Mouse (Mus musculus): ENCODE data around the gene Cyp2c23. TPM values are rescaled to one million over a fixed set of nuclear protein-coding genes. Genes with fewer than 3 reads are reported as not detected.

Cyp2c23 gene
- total RNA-seq, 2 experiments from 2014 or later, result 15.8 to 32.2 TPM

DNA sequence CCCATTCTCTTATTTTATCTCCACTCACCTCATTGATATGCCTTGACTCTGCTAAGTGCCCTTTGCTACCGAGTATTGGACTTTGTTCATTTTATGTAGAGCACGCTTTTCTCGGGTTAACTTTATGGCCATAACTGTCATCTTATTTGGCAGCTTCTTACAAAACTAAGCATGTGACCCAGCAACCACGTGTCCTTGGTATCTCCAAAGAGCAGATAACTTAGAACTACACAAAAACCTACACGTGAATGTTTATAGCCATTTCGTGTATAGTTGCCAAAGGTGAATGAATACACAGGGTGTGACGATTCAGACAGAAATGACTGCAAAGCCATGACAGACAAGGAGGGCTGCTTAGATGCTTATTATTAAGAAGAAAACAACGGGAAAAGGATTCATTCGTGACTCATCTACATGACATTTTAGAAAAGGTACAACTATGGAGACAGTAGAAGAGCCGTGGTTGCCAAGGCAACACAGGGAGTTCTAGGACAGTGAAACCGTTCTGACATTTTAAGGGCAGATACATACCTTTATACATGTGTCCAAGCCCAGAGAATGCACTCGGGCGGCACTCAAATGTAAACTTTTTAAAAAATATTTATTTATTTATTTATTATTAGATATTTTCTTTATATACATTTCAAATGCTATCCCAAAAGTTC lies 4.0 kb downstream of the Cyp2c23 start:
- DNase-seq, result peak; percentile 25

DNA sequence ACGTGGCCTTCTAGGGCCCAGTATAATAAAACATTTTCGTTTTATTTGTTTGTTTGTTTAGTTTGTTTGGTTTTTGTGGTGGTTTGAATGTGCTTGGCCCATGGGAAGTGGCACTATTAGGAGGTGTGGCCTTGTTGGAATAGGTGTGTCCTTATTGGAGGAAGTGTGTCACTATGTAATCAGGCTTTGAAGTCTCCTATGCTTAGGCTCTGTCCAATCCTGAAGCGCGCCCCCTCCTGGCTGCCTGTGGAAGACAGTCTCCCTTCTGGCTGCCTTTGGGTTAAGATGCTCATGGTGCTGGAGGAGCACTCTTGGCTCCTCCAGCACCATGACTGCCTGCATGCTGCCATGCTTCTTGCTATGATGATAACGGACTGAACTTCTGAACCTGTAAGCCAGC lies 5.9 kb downstream of the Cyp2c23 start:
- DNase-seq, result no peak

DNA sequence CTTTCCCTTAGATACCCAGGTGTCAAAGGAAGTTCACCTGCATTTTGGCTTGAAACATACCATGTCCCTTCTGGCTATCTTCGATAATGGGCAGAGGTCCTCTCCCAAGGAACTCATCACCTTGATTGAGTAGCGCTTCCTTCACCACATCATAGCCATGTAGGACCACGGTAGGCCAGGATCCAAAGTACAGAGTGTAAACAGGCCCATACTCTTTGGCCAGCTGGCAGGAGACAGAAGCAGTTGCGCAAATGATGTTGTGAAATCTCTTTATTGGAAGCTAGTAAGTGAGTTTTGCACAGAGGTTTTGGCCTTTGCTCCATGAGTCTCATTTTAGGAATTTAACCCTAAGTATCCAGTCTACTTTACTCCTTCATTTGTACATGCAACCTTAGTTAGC lies 7.5 kb downstream of the Cyp2c23 start:
- DNase-seq, result peak; percentile 72

DNA sequence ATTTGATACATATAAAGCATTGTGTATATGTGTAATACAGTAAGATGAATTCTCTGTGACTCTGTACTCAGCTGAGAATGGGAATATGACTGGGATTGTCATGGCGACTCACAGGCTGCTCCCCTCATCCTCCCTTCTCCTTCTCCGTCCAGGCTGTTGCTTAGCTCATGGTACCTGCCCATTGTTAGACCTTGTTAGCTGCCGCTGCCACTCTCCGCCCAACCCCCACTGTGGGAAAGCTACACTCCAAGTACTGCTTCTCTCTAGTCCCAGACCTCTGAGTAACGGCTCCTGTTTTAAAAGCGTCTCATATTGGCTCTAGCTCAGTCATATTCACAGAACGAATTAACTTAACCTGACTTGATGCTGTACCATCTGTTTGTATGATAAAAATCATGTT lies 9.3 kb downstream of the Cyp2c23 start:
- DNase-seq, result no peak

DNA sequence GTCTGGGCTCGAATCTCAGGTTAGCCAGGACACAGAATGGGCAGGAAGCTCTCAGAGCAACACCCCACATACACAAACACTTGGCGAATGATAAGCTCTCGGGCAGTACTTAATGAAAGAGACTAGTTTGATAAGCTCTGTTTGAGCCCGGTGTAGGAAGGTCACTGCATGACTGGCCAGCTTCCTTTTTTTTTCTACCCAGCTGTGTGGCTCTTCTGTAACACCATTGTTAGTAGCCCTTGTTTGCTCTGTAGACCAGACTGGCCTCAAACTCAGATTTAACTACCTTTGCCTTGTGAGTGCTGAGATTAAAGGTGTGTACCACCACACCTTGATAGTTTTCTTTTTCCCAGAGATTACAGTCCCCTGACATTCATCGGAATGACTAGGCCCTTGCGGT lies 15.1 kb downstream of the Cyp2c23 start:
- DNase-seq, result no peak

DNA sequence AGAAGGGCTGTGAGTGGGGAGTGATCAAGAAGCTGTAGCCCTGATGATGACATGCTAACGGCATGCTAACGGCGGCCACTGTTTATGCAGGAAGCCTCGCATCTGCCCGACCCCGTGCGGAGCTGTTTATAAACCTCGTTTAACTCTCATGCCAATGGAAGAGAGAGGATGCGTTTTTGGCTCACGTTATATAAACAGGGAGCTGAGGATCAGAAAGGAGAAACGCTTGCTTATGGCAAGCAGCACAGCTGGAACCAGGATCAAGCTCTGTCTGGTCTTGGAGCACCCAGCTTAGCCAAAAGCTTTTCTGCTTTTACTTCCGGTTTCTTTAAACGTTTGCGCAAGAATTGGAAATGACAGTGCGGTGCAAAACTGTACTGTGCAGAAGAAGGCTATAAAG lies 20.2 kb downstream of the Cyp2c23 start:
- no peak for DNase-seq

DNA sequence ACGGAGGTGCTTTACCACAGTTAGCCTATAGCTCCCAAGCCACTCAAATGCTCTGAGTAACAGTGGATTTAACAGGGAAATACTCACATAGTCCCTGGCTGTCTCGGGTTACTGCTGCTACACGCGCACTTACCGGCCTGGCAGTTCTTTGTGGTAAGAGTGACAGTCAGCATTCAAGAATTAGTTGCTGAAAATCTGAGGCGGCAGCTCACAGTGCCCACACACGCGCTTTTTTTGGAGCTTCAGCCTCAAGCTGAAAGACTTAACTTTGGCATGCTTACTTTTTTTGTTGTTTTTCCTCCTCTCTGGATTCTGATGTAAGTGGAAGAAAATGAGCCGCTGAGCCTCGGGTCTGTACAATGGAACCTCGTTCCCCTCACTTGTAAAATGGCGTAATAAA lies 21.8 kb downstream of the Cyp2c23 start:
- DNase-seq, result no peak

DNA sequence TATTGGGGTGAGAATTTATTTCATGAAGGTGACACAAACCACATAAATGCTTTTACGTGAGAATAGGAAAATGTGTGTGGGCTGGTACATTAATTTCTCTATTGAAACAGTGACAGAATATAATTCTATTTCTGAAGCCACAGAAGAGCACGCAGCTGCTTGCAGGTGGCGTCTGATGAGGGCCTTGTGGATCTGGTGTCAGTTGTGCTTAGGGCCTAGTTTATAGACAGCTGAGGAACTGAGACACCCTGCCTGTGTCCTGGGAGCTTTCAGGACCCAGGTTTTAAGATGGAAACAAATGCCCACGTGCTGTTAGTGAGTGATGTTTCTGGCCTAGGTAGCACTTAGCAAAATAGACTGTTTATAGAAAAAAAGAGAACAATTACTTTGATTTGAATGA lies 24.0 kb downstream of the Cyp2c23 start:
- no peak for DNase-seq

DNA sequence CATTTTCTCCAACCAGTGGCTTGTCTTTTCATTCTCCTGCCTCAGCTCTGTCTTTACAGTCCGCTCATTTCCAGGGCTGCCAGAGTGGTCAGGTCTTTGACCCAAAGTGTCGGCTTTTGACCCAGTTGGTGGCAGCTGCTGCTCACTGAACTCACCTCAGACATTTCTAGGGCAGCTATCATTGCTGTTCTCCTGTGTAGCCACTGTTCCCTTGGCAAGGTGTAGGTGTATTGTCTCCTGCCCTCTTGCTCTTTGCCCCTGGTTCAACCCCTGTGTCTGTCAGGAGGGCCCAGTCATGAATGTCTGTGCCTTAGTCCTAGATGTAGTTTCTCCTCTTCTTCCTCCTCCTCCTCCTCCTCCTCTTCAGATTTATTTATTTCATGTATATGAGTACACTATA lies 24.7 kb downstream of the Cyp2c23 start:
- no peak for DNase-seq

DNA sequence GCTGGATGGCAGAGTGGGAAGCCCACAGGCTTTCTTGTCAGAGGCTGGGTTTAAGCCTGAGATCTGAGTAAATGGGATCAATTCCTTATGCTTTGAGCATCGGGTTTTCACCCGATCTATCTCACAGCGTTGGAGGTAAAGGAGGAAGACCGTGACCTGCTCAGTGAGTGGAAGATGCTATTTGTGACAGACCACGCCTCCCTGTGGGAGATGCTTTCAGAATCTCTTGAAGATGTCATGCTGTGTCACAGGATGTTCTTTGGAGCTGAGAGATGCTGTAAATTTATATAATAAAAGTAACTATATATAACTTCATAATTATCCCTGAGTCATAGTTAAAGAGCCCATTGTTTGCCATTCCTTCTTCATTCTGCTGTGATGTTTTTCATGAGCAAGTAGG lies 28.3 kb downstream of the Cyp2c23 start:
- DNase-seq, result no peak

DNA sequence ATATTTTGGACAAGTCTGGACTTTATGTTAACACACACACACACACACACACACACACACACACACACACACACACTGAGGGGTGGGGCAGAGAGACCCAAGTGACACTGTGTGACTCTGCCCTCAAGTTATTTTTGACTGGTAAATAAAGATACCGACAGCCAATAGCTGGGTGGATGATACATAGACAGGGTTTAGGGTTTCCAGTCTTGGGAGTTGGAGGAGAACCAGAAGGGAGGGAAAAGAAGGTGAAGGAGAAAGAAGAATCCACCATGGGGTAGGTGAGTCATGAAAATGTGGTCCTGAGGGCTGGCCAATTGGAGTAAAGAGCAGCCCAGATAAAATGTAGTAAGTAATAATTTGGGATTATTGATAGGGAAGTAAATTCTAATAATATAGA lies 28.9 kb downstream of the Cyp2c23 start:
- no peak for DNase-seq

DNA sequence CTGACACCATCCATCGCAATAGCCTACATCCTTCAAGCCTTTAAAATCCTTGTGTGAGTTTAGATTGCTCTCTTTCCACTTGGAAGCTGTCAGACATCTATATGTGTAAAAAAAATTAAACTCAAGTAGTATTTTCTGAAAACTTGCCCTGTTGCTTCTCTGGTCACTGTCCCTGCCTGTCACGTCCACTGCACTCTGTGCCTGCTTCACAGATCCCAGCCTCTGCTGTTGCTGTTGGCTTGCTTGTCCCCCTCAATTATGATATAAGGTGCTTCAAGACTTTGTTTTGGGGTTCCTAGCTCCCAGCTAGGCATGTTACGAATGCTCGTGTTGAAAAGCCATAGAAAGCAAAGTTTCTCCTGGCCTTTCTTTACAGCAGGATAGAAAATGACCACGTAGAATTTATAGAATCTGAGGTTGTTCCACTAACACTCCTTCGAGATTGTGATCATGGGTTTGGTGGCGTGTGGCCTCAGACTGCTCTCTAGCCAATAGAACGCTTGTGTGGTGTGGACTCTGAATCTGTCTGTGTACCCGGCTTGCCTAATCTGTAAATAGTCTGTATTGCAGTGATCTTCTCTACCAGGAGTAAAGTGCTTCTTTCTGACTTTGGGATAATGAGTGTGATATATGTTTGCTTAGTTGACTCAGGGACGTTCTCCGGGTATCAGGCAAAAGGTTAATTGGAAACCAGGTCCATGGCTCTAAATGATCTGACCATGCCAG lies 30.0 kb downstream of the Cyp2c23 start:
- no peak for DNase-seq

DNA sequence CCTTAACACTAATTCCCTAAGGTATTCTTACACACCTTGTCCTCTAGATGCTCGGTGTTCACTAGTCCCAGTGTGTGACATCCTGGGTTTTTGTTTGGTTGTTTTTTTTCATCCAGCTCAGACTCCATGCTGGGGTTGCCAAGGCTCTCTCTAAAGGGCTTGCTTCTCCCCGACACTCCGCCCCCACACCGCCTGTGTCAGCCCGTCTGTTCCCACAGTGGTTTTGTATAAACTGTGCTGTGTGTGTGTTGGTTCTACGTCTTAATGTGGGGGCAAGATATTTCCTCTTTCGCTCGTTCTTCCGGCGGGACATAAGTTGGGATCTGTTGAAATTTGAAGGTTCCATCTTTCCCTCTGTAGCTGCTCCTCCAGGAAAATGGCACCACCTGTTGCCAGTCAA lies 30.9 kb downstream of the Cyp2c23 start:
- no peak for DNase-seq

DNA sequence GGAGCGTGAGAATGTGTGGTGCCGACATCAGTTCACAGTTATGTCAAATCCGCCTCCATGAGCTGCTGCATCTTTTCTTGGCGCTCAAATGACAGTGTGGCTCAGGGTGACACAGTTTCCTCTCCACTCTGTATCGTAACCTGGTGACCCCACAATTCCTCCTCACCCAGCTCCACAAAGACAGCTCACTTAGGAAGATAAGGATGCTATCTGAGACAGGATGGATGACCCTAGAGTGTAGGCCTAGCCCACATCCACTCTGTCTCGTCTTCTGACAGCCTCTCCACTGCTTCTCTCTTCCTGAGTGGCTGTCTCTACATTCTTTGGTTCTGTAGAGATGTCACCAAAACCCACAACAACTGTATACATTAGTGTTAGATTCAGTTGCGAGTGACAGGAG lies 33.6 kb downstream of the Cyp2c23 start:
- no peak for DNase-seq

DNA sequence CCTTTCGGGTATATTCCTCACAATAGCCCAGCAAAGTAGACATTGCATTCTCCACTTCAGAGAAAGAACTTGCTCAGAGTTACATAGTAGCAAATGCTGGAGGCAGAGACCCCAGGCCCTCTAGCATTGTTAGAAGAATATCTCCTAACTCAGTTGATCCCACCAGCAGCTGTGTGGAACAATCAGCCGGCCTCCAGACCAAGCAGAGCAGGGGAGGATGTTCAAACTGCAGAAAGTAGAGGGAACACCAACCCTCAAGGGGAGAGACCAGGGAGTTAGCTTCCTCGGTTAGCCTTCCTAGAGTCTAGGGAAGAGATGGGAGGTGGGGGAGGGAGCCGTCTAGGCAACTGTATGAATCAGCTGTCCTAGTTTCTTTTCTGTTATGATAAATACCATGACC lies 36.5 kb downstream of the Cyp2c23 start:
- DNase-seq, result no peak

DNA sequence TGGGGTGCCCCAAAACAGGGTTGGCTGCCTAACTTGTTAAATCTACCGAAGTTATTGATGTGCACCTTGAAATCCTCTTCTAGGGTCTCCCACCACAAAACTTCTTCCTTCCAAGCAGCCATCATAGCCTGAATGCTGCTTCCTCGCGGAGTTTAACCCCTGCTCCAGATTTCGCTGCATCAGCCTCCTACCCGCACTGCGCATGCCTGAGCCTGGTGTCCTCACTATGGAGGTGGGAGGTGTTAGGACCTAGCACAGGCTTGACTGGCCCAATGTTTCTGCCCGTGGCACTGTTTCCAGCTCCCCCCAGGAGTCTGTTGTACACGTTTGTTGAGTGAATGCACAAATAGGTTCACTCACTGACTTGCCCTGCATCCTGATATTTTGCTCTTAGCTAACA lies 38.6 kb downstream of the Cyp2c23 start:
- DNase-seq, result no peak

DNA sequence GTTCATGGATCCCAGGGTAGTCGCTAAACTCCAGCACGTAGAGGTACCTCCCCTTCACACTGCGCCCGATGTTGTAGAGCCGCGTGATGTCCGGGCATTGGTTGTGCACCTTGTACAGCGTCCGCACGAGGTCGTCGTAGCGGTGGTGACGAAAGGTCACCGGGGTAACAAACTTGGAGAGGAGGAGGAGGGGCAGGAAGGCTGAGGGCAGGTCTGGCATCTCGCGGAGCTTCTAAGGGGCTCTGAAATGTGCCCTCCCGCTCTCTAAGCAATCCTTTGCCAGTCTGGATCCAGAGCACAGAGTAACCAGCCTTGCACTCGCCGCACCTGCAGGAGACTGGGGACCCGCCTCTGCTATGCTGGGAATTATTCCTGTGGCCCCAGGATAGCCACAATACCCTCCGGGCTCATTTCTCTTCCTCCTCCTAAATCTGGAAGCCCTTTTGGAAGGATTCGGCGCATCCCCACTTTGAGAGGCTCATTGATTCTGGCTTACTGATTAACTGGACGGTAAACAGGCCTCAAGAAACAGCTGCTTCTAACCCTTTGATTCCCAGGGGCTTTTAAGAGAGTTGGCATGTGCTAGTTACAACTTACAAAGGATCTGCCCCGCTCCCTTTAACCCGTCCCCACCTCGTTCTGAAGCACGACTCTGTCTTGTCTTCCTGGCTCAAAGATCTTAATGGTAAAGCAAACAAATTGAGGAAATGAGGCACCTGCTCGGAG lies 42.8 kb downstream of the Cyp2c23 start, which contains the start of gene Cpn1:
Cpn1 (minus strand) TSS at position 488 of the 726 bp plus-strand sequence.
- peak; percentile 16 for DNase-seq

DNA sequence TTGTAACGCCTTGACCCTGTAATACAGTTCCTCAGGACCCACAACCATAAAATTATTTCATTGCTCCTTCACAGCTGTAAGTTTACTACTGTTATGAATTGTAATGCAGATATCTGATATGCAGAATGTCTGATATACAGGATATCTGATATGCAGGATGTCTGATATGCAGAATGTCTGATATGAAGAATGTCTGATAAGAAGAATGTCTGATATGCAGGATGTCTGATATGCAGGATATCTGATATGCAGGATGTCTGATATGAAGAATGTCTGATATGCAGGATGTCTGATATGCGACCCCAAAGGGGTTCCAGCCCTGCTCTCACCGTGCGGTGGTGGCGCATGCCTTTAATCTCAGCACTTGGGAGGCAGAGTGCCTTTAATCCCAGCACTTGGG lies 47.0 kb downstream of the Cyp2c23 start:
- DNase-seq, result no peak

DNA sequence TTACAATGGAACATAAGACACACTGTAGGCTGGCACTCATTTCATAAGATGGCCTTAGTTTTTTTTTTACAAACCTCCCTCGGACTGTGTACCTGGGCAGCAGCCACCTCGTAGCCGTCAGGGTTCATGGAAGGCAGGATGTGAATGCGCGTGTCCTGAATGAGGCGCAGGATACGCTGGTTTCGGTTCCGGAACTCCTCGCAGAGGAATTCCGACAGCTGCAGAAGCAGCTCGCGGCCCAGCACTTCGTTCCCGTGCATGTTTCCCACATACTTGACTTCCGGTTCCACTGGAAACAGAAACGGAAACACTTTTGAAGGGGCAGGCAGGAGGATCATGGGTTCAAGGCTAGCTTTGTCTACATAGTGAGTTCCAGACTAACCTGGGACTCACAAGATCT lies 48.3 kb downstream of the Cyp2c23 start:
- no peak for DNase-seq

DNA sequence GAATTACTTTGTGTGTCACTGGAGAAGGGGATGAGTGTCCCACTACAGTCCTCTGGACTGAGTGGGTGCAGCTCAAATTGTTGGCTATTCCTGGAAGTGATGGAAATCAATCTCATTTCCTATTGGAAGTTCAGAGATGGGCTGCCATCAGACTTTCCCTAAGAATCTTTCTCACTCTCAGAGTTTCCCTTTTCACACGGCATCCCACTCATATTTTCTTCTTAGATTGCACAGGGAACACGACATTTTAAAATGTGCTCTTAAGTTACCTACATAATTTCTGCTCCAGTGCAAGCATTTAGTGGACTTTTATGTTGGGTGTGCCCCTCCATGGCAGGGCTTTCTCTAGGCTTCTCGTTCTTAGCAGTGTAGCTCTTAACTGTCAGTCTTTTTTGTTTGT lies 51.2 kb downstream of the Cyp2c23 start:
- no peak for DNase-seq

DNA sequence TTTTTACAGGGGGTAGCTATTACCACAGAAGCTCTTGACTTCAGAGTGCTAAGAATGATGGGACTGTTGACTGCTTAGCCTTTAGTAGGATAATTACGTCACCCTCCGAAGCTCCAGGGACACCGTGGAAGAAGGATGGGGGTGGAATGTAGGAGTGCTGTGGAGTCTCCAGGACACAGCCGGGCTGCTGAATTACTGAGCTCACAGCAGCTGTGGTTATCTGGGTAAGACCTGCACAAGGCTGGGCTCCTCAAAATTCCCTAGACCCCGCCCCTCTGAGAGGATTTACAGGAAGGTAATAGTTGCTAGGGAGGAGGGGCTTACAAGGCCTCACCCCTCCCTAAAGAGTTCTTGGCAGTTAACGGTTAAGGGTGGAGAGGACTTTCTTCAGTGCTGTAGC lies 52.3 kb downstream of the Cyp2c23 start:
- DNase-seq, result no peak

DNA sequence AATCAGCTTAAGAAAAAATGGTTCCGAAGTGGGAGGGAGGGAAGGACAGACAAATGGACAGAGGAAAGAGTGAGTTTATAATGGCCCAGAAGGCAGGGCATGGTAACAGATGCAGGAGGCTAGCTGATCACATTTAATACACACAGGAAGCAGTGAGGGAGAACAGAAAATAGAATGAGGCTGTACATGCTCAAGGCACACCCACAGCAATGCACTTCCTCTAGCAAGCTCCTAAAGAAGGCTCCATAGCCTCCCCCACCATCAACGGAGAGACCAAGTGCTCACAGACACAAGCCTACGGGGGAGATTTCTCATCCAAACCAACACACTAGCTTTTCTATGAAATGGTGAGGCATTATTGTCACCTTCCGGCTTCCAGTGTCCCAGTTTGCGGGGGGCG lies 54.8 kb downstream of the Cyp2c23 start:
- DNase-seq, result no peak

DNA sequence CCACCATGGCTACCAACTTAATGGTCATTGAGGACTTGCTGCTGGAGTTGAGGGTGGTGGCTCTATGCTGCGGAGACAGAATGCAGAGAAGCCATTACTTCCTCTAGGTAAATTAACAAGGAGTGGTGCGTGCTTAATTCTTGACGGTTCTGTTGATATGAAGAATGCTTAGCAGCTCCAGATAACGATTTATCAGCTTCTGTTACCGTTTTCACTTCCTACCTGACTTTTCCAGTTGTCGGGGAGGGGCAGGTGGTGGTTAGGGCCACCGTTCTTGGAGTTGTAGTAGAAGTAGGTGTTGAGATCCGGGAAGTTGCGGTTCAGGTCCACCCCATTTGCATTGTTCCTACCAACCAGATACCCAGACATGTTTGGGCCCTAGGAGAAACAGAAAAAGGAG lies 55.3 kb downstream of the Cyp2c23 start:
- DNase-seq, result no peak

DNA sequence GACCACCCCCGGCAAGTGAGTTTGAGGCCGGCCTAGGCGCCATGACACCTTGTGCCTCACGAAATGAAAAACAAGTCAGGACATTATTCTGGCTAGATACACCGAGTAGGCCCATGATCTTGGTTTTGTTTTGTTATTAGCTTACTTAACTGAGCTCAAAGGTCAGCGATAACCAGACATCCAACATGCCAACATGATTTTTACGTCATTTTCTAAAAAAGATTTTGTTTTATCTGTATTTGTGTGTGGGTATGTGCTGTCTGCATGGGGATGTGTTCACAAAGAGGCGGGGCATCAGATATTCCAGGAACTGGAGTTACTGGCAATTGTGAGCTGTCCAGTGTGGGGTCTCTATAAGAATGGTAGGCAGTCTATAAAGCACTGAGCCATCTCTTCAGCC lies 56.9 kb downstream of the Cyp2c23 start:
- no peak for DNase-seq

All from adrenal gland, postnatal 10 days (tissue).